Mouse (Mus musculus): ENCODE measurements at regions not wholly inside any gene's neighbourhood (a gene's known extent, or its start where the extent isn't known, plus 50 kb on each side); places are given as distances from the start of the nearest gene placed in this dataset.

DNA sequence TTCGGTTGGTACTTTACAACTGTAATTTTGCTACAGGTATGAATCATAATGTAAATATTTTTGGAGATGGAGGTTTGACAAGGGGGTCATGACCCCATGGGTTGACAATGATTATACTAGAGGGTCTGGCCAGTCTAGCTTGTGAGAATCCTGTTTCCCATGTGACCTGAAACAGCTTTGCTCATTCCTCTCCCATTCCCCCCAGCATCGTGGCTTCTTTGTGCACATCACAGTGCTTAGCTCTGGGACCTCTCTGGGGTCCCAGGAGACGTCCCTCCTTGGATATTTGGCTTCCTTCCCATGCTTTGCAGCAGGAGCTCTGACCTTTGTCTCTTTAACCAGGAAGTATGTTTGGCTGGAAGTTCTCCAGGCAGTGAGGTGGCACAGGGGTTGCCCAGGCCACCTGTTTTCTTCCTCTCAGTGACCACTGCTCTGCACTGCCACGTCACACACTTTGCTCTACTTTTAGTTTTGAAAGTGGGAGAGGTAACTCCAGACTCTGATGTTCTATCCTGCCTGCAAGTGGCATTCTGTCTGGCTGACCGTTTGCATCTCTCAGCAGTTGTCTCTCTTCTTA lies 77.4 kb upstream of the Tmem45b start:
- ATAC-seq (ENCODE audit: extremely low read depth, insufficient number of reproducible peaks, low FRiP score, poor library complexity, severe bottlenecking) (no peak), DNase-seq (ENCODE audit: low spot score) (no peak)
- H3K4me1 ChIP-seq (ENCODE audit: insufficient read depth, low read depth, low read length): no peaks in the 10 kb centered on the region
- no peaks in the 10 kb centered on the region for H3K36me3 ChIP-seq (replicated peaks)
- no peak for TF ChIP-seq POLR2AphosphoS5 (IDR thresholded peaks at IDR 0.05; ENCODE audit: insufficient replicate concordance, low read depth, low read length)
- no peak for TF ChIP-seq GATA1 (IDR thresholded peaks at IDR 0.05; ENCODE audit: borderline replicate concordance, low read length)
- TF ChIP-seq GATA2 (IDR thresholded peaks at IDR 0.05; ENCODE audit: borderline replicate concordance, low read depth, low read length): no peak
- no peak for TF ChIP-seq TAL1 (conservative IDR thresholded peaks at IDR 0.05; ENCODE audit: low read depth, low read length)
- no peak for TF ChIP-seq CTCF (IDR thresholded peaks at IDR 0.05; ENCODE audit: low read depth, low read length)
- no peaks in the 10 kb centered on the region; the same call in 1 of the 2 replicates for H3K27me3 ChIP-seq (ENCODE audit: insufficient read depth, low read length)
- H3K9me3 ChIP-seq (replicated peaks): no peaks in the 10 kb centered on the region
- H3K4me3 ChIP-seq (ENCODE audit: low read depth, low read length): no peak overlapping the region

DNA sequence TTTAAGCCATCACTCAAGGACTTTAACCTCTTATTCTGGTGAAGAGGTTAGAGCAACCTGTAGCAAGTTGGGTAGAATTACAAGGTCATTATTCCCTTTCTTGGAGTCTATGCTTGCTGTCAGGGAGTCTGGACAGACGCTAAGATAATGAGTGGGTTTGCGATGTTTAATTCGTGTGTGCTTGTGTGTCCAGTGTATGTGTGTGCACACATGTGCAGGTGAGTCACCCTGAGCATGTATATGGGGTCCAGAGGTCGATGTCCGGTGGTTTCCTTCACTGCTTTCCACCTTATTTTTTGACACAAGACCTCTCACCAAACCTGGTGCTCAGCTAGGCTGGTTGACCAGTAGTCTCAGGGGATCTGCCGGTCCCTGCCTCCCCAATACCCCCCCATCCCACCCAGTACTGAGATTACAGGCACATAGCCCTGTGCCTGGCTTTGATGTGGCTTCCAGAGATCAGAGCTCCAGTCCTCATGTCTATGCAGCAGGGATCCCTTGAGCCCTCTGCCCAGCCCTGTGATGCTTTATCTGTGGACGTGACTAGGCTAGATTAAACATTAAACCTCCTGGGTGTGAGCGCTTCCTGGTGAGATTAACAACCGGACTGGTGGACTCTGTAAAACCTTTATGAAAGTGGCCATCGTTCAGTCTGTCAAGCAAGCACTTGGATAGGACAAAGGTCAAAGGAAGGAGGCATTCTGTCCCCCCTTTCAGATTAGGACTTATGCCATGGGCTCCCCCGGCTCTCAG lies 74.4 kb upstream of the Tmem45b start:
- DNase-seq (ENCODE audit: low spot score) (no peak), ATAC-seq (ENCODE audit: extremely low read depth, insufficient number of reproducible peaks, low FRiP score, poor library complexity, severe bottlenecking) (no peak)
- no peaks in the 10 kb centered on the region for H3K9me3 ChIP-seq (replicated peaks)
- H3K4me1 ChIP-seq (ENCODE audit: insufficient read depth, low read depth, low read length): no peaks in the 10 kb centered on the region
- no peaks in the 10 kb centered on the region for H3K36me3 ChIP-seq (replicated peaks)
- H3K27me3 ChIP-seq (ENCODE audit: insufficient read depth, low read length): no peaks in the 10 kb centered on the region; the same call in 1 of the 2 replicates
- TF ChIP-seq GATA1 (IDR thresholded peaks at IDR 0.05; ENCODE audit: borderline replicate concordance, low read length) (no peak), POLR2AphosphoS5 (IDR thresholded peaks at IDR 0.05; ENCODE audit: insufficient replicate concordance, low read depth, low read length) (no peak), CTCF (IDR thresholded peaks at IDR 0.05; ENCODE audit: low read depth, low read length) (no peak), GATA2 (IDR thresholded peaks at IDR 0.05; ENCODE audit: borderline replicate concordance, low read depth, low read length) (no peak), TAL1 (conservative IDR thresholded peaks at IDR 0.05; ENCODE audit: low read depth, low read length) (no peak)
- H3K4me3 ChIP-seq (ENCODE audit: low read depth, low read length): no peak overlapping the region

DNA sequence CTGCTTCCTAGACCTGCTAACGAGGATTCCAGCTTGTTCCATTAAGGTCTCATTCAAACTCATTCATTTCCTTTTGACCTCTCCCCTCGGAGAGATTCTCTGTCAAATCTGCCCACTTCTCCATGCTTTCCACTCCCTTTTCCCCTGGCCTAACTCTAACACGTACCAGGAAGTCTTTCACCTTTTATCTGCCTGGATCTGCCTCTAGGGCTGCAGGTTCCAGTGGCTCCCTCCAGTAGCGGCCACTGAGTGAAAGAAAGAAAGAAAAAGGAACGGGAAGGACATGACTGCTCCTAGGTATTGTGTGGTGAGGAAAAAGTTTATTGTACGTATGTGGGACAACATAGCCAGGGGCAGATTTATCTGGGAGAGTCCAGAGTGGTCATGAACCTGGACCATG lies 64.8 kb upstream of the Tmem45b start:
- Histone ChIP-seq H3K4me1 (ENCODE audit: insufficient read depth, low read depth, low read length) (no peaks in the 10 kb centered on the region), H3K27me3 (ENCODE audit: insufficient read depth, low read length) (peaks cover 12% of the 10 kb centered on the region; the same call in 1 of the 2 replicates), H3K9me3 (replicated peaks) (no peaks in the 10 kb centered on the region), H3K36me3 (replicated peaks) (no peaks in the 10 kb centered on the region), H3K4me3 (ENCODE audit: low read depth, low read length) (no peak overlapping the region)
- no peak for TF ChIP-seq CTCF (IDR thresholded peaks at IDR 0.05; ENCODE audit: low read depth, low read length)
- TF ChIP-seq POLR2AphosphoS5 (IDR thresholded peaks at IDR 0.05; ENCODE audit: insufficient replicate concordance, low read depth, low read length): no peak
- TF ChIP-seq GATA1 (IDR thresholded peaks at IDR 0.05; ENCODE audit: borderline replicate concordance, low read length): no peak
- no peak for TF ChIP-seq GATA2 (IDR thresholded peaks at IDR 0.05; ENCODE audit: borderline replicate concordance, low read depth, low read length)
- TF ChIP-seq TAL1 (conservative IDR thresholded peaks at IDR 0.05; ENCODE audit: low read depth, low read length): no peak
- DNase-seq (ENCODE audit: low spot score) (no peak), ATAC-seq (ENCODE audit: extremely low read depth, insufficient number of reproducible peaks, low FRiP score, poor library complexity, severe bottlenecking) (no peak)

DNA sequence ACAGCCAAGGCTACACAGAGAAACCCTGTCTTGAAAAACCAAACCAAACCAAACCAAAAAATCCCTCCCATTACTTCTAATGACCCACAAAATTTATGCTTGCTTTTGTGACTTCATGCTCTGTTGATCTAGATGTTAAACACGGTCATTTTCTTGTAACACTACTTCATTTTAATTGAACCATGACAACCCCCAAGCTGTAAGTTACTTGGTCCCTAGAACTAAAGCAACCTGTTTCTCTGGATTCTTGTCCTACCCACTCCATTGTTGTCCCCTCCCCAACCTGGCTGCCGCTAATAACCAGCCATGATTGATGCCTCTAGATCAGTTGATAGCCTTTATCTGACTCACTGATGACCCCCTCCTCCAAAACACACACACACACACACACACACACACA lies 63.0 kb upstream of the Tmem45b start:
- no peak for TF ChIP-seq CTCF (IDR thresholded peaks at IDR 0.05; ENCODE audit: low read depth, low read length)
- no peak for TF ChIP-seq GATA1 (IDR thresholded peaks at IDR 0.05; ENCODE audit: borderline replicate concordance, low read length)
- no peak for TF ChIP-seq POLR2AphosphoS5 (IDR thresholded peaks at IDR 0.05; ENCODE audit: insufficient replicate concordance, low read depth, low read length)
- no peak for TF ChIP-seq TAL1 (conservative IDR thresholded peaks at IDR 0.05; ENCODE audit: low read depth, low read length)
- no peak for TF ChIP-seq GATA2 (IDR thresholded peaks at IDR 0.05; ENCODE audit: borderline replicate concordance, low read depth, low read length)
- Histone ChIP-seq H3K9me3 (replicated peaks) (no peaks in the 10 kb centered on the region), H3K4me3 (ENCODE audit: low read depth, low read length) (no peak overlapping the region), H3K4me1 (ENCODE audit: insufficient read depth, low read depth, low read length) (no peaks in the 10 kb centered on the region), H3K36me3 (replicated peaks) (no peaks in the 10 kb centered on the region), H3K27me3 (ENCODE audit: insufficient read depth, low read length) (peaks cover 12% of the 10 kb centered on the region; the same call in 1 of the 2 replicates)
- DNase-seq (ENCODE audit: low spot score) (no peak), ATAC-seq (ENCODE audit: extremely low read depth, insufficient number of reproducible peaks, low FRiP score, poor library complexity, severe bottlenecking) (no peak)

Data from G1E (cell line).